Mouse (Mus musculus) small intestine, adult 2 months (tissue): ENCODE results near the gene Sspn.

Experiments used
- CTCF ChIP-seq: fragments of 200-500 bp; IDR thresholded peaks from 2 replicates; pipeline ENCODE4 v1.5.1; 2012; ENCODE audit warnings: low read depth, mild to moderate bottlenecking, control low read depth, inconsistent platforms, low read length, moderate library complexity, mixed read lengths; ENCODE audit not compliant: insufficient replicate concordance, insufficient read length; ENCODE audit errors: extremely low read depth
- POLR2A ChIP-seq: fragments of 200-500 bp; IDR thresholded peaks from 2 replicates; pipeline ENCODE4 v1.6.1; 2012; ENCODE audit warnings: low read depth, mild to moderate bottlenecking, control low read depth, inconsistent platforms, low read length, moderate library complexity

DNA sequence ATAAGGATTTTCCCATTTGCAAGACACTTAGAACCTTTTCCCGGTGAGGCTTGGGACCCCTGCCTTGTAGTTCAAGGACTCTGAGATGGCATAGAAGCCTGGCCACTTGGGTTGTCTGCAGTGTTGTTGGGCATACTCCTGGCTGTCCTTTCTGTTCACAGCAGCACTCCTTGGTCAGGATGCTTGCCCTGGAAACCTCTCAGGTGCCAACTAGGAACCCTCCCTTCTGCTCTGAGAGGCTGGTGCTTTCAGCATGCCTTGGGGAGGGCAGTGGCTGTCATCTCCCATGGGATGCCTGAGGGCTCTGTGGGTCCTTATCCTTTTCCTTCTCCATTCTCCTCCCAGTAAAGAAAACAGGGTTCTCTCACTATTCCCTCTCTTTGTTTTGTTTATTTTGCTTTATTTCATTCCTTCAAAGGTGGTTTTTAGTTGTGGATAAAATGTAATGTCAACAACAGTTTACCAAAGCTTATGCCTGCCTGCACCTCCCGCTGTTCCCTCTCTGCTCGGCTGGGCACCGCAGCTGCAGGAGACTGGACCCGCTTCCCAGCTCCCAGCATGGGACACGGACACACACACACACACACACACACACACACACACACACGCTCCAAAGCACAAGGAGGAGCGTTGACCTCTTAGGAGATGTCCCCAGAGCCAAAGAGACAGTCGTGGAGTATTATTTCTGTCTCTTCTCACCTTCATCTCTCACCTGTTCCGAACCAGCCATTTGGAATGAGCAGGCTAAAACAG lies 77.9 kb downstream of the Sspn start:
- TF ChIP-seq CTCF (no peak), POLR2A (no peak)
